11 mouse cellular contexts compared by ENCODE assay signal in the genomic region with DNA sequence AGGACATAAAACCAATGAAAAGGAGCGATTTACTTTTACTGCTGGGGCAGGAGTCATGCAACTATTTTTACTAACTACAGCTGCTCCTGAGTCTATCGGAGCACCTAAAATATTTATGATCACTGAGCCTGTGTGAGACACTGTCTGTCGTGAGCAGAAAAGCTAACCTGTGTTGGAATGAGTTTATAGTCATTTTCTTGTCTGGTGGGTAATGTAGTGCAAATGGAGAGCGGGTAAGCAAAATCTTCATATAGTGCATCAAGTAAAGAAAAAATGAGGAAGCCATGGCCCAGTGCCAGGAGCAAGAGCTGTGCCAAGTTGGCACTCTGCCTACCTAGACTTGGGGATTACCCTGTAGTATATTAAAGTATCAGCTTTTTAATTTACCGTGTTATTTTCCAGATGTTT.
DNase-seq lines count a peak whose midpoint lies in the region; ATAC-seq and TF ChIP-seq lines count a peak whose summit lies in the region.
"Had no signal": no experiment of that assay in that cellular context is flagged by ENCODE, and none has a peak within 500 bp of the region (broad histone marks: within the 10 kb centered on the region; RNA-seq: fewer than 3 reads in every experiment).

No protein-coding gene starts in this region.

- no peaks in the 10 kb centered on the region for H3K27me3 ChIP-seq in forebrain, embryonic 16.5 days (replicated peaks; ENCODE audit: control insufficient read depth, insufficient read depth, low read length)
- no peaks in the 10 kb centered on the region for H3K27me3 ChIP-seq in forebrain, embryonic 11.5 days (ENCODE audit: control insufficient read depth, insufficient read depth, low read length)
- no peaks in the 10 kb centered on the region for H3K27me3 ChIP-seq in midbrain, embryonic 15.5 days (replicated peaks)
- H3K27me3 ChIP-seq in midbrain, embryonic 11.5 days (ENCODE audit: control insufficient read depth, insufficient read depth, low read length), result no peaks in the 10 kb centered on the region
- H3K27me3 ChIP-seq in limb, embryonic 15.5 days, result no peaks in the 10 kb centered on the region
- H3K27me3 ChIP-seq: embryonic facial prominence, embryonic 15.5 days had no signal

- 0 out of 2 replicates have a peak, but pooled peaks have one; percentile 26 for ATAC-seq in forebrain, embryonic 16.5 days
- no peak for ATAC-seq in forebrain, embryonic 11.5 days (replicated peaks; ENCODE audit: low FRiP score)
- ATAC-seq in midbrain, embryonic 15.5 days (replicated peaks), result 0 out of 2 replicates have a peak, but pooled peaks have one; percentile 56
- no peak for ATAC-seq in midbrain, embryonic 11.5 days (ENCODE audit: low FRiP score)
- ATAC-seq in limb, embryonic 15.5 days (ENCODE audit: insufficient number of reproducible peaks, low FRiP score, low TSS enrichment, low read depth), result peak; percentile 75; the same call in 1 of the 2 replicates

- peaks cover 3% of the 10 kb centered on the region; the same call in 1 of the 2 replicates for H3K4me1 ChIP-seq in forebrain, embryonic 16.5 days (replicated peaks; ENCODE audit: control insufficient read depth, insufficient read depth, low read length)
- no peaks in the 10 kb centered on the region for H3K4me1 ChIP-seq in forebrain, embryonic 11.5 days (replicated peaks; ENCODE audit: control insufficient read depth, insufficient read depth, low read length)
- no peaks in the 10 kb centered on the region; the same call in 1 of the 2 replicates for H3K4me1 ChIP-seq in midbrain, embryonic 15.5 days
- H3K4me1 ChIP-seq in midbrain, embryonic 11.5 days (ENCODE audit: control insufficient read depth, insufficient read depth, low read length), result no peaks in the 10 kb centered on the region
- H3K4me1 ChIP-seq in limb, embryonic 15.5 days, result 0 out of 2 replicates have a peak, but pooled peaks cover 5% of the 10 kb centered on the region

- no peak for TF ChIP-seq CTCF in layer of hippocampus, adult 2 months (conservative IDR thresholded peaks at IDR 0.05)

- no peak overlapping the region for H3K27ac ChIP-seq in forebrain, embryonic 16.5 days (ENCODE audit: low read length)
- no peak overlapping the region for H3K27ac ChIP-seq in forebrain, embryonic 11.5 days (ENCODE audit: low read depth, low read length)
- H3K27ac ChIP-seq in midbrain, embryonic 15.5 days, result no peak overlapping the region
- no peak overlapping the region for H3K27ac ChIP-seq in midbrain, embryonic 11.5 days (ENCODE audit: low read depth, low read length)
- no peak overlapping the region; the same call in 1 of the 2 replicates for H3K27ac ChIP-seq in limb, embryonic 15.5 days
- H3K27ac ChIP-seq in layer of hippocampus, adult 2 months, result no peak overlapping the region
- H3K27ac ChIP-seq: embryonic facial prominence, embryonic 15.5 days had no signal

- H3K4me3 ChIP-seq in forebrain, embryonic 16.5 days (replicated peaks; ENCODE audit: low read length), result no peak overlapping the region
- no peak overlapping the region for H3K4me3 ChIP-seq in forebrain, embryonic 11.5 days (ENCODE audit: low read depth, low read length)
- H3K4me3 ChIP-seq in midbrain, embryonic 15.5 days, result no peak overlapping the region
- no peak overlapping the region for H3K4me3 ChIP-seq in midbrain, embryonic 11.5 days (ENCODE audit: low read depth, low read length)
- no peak overlapping the region for H3K4me3 ChIP-seq in limb, embryonic 15.5 days
- H3K4me3 ChIP-seq in layer of hippocampus, adult 2 months, result no peak overlapping the region
- H3K4me3 ChIP-seq: embryonic facial prominence, embryonic 15.5 days had no signal

- WGBS in forebrain, embryonic 16.5 days, result 23% methylated on average over 5 of the region's 5 CpGs
- WGBS in forebrain, embryonic 11.5 days, result 86% methylated on average over 5 of the region's 5 CpGs
- 56% methylated on average over 5 of the region's 5 CpGs for WGBS in midbrain, embryonic 15.5 days
- 91% methylated on average over 5 of the region's 5 CpGs for WGBS in midbrain, embryonic 11.5 days
- 12% methylated on average over 5 of the region's 5 CpGs for WGBS in limb, embryonic 15.5 days

- no peak overlapping the region for H3K4me2 ChIP-seq in forebrain, embryonic 16.5 days (ENCODE audit: low read length)
- H3K4me2 ChIP-seq in forebrain, embryonic 11.5 days (ENCODE audit: low read depth, low read length, severe bottlenecking), result no peak overlapping the region
- H3K4me2 ChIP-seq in midbrain, embryonic 15.5 days, result no peak overlapping the region
- no peak overlapping the region for H3K4me2 ChIP-seq in midbrain, embryonic 11.5 days
- peak overlapping the region; percentile 25 for H3K4me2 ChIP-seq in limb, embryonic 15.5 days
- H3K4me2 ChIP-seq: embryonic facial prominence, embryonic 15.5 days had no signal

- H3K9me3 ChIP-seq in forebrain, embryonic 16.5 days (ENCODE audit: control insufficient read depth, low read length), result no peaks in the 10 kb centered on the region
- H3K9me3 ChIP-seq in forebrain, embryonic 11.5 days (ENCODE audit: control insufficient read depth, low read length), result no peaks in the 10 kb centered on the region
- no peaks in the 10 kb centered on the region for H3K9me3 ChIP-seq in midbrain, embryonic 15.5 days
- H3K9me3 ChIP-seq in midbrain, embryonic 11.5 days (ENCODE audit: control insufficient read depth, low read length), result no peaks in the 10 kb centered on the region
- H3K9me3 ChIP-seq in limb, embryonic 15.5 days, result no peaks in the 10 kb centered on the region
- H3K9me3 ChIP-seq: embryonic facial prominence, embryonic 15.5 days had no signal

- no peak overlapping the region for H3K9ac ChIP-seq in forebrain, embryonic 16.5 days (replicated peaks; ENCODE audit: low read depth, low read length)
- no peak overlapping the region for H3K9ac ChIP-seq in forebrain, embryonic 11.5 days (ENCODE audit: low read length)
- no peak overlapping the region for H3K9ac ChIP-seq in midbrain, embryonic 15.5 days
- H3K9ac ChIP-seq in midbrain, embryonic 11.5 days (ENCODE audit: low read length), result no peak overlapping the region
- no peak overlapping the region for H3K9ac ChIP-seq in limb, embryonic 15.5 days
- H3K9ac ChIP-seq: embryonic facial prominence, embryonic 15.5 days had no signal

- DNase-seq in forebrain, embryonic 11.5 days (ENCODE audit: low spot score), result no peak
- DNase-seq in midbrain, embryonic 11.5 days (ENCODE audit: low spot score, missing footprints), result no peak
- DNase-seq in kidney, adult 9 months, result peak; percentile 47
- DNase-seq in layer of hippocampus, adult 2 months (ENCODE audit: low spot score in 2 of 2), result no peak
- DNase-seq: heart, adult 18-20 months; layer of hippocampus, adult 9-11 months; thymus, adult 2 months had no signal

- H3K36me3 ChIP-seq in forebrain, embryonic 16.5 days (ENCODE audit: control insufficient read depth, insufficient read depth), result no peaks in the 10 kb centered on the region
- no peaks in the 10 kb centered on the region for H3K36me3 ChIP-seq in forebrain, embryonic 11.5 days (ENCODE audit: control insufficient read depth, insufficient read depth, low read length)
- no peaks in the 10 kb centered on the region for H3K36me3 ChIP-seq in midbrain, embryonic 15.5 days (replicated peaks)
- H3K36me3 ChIP-seq in midbrain, embryonic 11.5 days (ENCODE audit: control insufficient read depth, insufficient read depth, low read length), result no peaks in the 10 kb centered on the region
- no peaks in the 10 kb centered on the region for H3K36me3 ChIP-seq in limb, embryonic 15.5 days
- H3K36me3 ChIP-seq: embryonic facial prominence, embryonic 15.5 days had no signal

Comparison
In these comparisons a context has a peak if more than half of its experiments do, and no peak if none do; other contexts are left out.
1. ATAC-seq: peak in forebrain, embryonic 16.5 days (single experiment), midbrain, embryonic 15.5 days (single experiment) and limb, embryonic 15.5 days (single experiment); none in forebrain, embryonic 11.5 days (single experiment) and midbrain, embryonic 11.5 days (single experiment).